Mouse (Mus musculus) lung, embryonic 16.5 days (tissue): ENCODE results near the gene Akr1b8. TPM values are rescaled to one million over a fixed set of nuclear protein-coding genes. Genes with fewer than 3 reads are reported as not detected.
"Not testable (repeated sequence)": the region's sequence is repeated elsewhere in the genome, so short reads cannot be mapped to it uniquely, and the experiment has no call there.

Experiments
- ATAC-seq: fragments of 200-750 bp; cut with Nextera tagmentation; 2 replicates; pipeline ENCODE4 v1.8.0; 2017; ENCODE audit warnings: low read depth, mild to moderate bottlenecking, moderate library complexity
- H3K27ac ChIP-seq: fragments of 300-500 bp; sonication (generic); 2 replicates; pipeline ENCODE4 v1.5.1; 2014; ENCODE audit warnings: mild to moderate bottlenecking, control low read depth, low read length
- H3K27me3 ChIP-seq: fragments of 300-500 bp; sonication (generic); 2 replicates; pipeline ENCODE4 v1.6.1; 2014; ENCODE audit warnings: low read depth, low read length, mixed read lengths; ENCODE audit not compliant: control insufficient read depth, insufficient read depth
- H3K36me3 ChIP-seq: fragments of 300-500 bp; sonication (generic); 2 replicates; pipeline ENCODE4 v1.6.1; 2014; ENCODE audit warnings: low read length; ENCODE audit not compliant: control insufficient read depth, insufficient read depth
- H3K4me1 ChIP-seq: fragments of 300-500 bp; sonication (generic); replicated peaks from 2 replicates; pipeline ENCODE4 v1.6.1; 2014; ENCODE audit warnings: low read length, mixed read lengths; ENCODE audit not compliant: control insufficient read depth, insufficient read depth
- H3K4me2 ChIP-seq: fragments of 300-500 bp; sonication (generic); 2 replicates; pipeline ENCODE4 v1.6.1; 2014; ENCODE audit warnings: low read depth, low read length, control low read depth
- H3K4me3 ChIP-seq: fragments of 300-500 bp; sonication (generic); 2 replicates; pipeline ENCODE4 v1.5.1; 2014; ENCODE audit warnings: mild to moderate bottlenecking, low read length, control low read depth
- H3K9ac ChIP-seq: fragments of 300-500 bp; sonication (generic); 2 replicates; pipeline ENCODE4 v1.6.1; 2014; ENCODE audit warnings: low read length, control low read depth
- H3K9me3 ChIP-seq: fragments of 300-500 bp; sonication (generic); 2 replicates; pipeline ENCODE4 v1.6.1; 2016; ENCODE audit warnings: low read length; ENCODE audit not compliant: control insufficient read depth
- WGBS: fragments of 180-500 bp; shearing (Covaris S2); extraction: QIAGEN DNeasy Blood & Tissue Kit; methylation state at CpG from one replicate; pipeline ENCODE4 v1.1.7; 2014; 5-methylcytosine and 5-hydroxymethylcytosine counted together
- polyA plus RNA-seq: library from polyadenylated mRNA; unstranded; fragments of >200 nt; fragmentation: Nextera tagmentation; extraction: Ambion mirVana; gene quantifications from 2 replicates; pipeline ENCODE4 v1.2.1, GENCODE M21; 2015

The Akr1b8 gene
- polyA plus RNA-seq, 1 experiment from 2014 or later = 7.5 TPM

- ATAC-seq = no peak
Measured at GRCm38 (mm10) chr6:34412688-34413087, 58.8 kb downstream of the Akr1b8 start.

GRCm38 (mm10) chr6:34413386-34413785, 59.5 kb downstream of the Akr1b8 start:
- H3K4me3 ChIP-seq, H3K27ac ChIP-seq, H3K9ac ChIP-seq, H3K9me3 ChIP-seq, ATAC-seq, H3K27me3 ChIP-seq, H3K4me2 ChIP-seq, H3K36me3 ChIP-seq, H3K4me1 ChIP-seq: not testable (repeated sequence)
- 29% methylated on average over 1 of the region's 1 CpGs for WGBS

More at GRCm38 (mm10) chr6:34412688-34413087, 58.8 kb downstream of the Akr1b8 start:
- H3K9me3 ChIP-seq = peaks cover 2% of the 10 kb centered on the region; the same call in 1 of the 2 replicates
- no peak overlapping the region for H3K4me2 ChIP-seq
- H3K27me3 ChIP-seq = no peaks in the 10 kb centered on the region
- no peaks in the 10 kb centered on the region for H3K4me1 ChIP-seq
- no peak overlapping the region for H3K9ac ChIP-seq
- H3K36me3 ChIP-seq = no peaks in the 10 kb centered on the region
- 76% methylated on average over 1 of the region's 1 CpGs for WGBS
- H3K27ac ChIP-seq = no peak overlapping the region
- H3K4me3 ChIP-seq = no peak overlapping the region

GRCm38 (mm10) chr6:34416521-34416920, 62.6 kb downstream of the Akr1b8 start:
- Histone ChIP-seq H3K27me3 (no peaks in the 10 kb centered on the region), H3K4me2 (no peak overlapping the region), H3K4me1 (no peaks in the 10 kb centered on the region), H3K36me3 (no peaks in the 10 kb centered on the region), H3K4me3 (no peak overlapping the region), H3K9me3 (no peaks in the 10 kb centered on the region), H3K9ac (no peak overlapping the region), H3K27ac (no peak overlapping the region)
- no peak for ATAC-seq
- 88% methylated on average over 2 of the region's 2 CpGs for WGBS

Other genes starting within 250 kb of the Akr1b8 start
- 58.7 and 60.1 TPM in 2 replicates for gene Slc35b4, start 177.0 kb upstream of the Akr1b8 start, polyA plus RNA-seq
- 120 and 122 TPM in 2 replicates for gene Akr1b3, start 36.6 kb upstream of the Akr1b8 start, polyA plus RNA-seq
- 25.3 and 28.2 TPM in 2 replicates for gene Akr1b10, start 30.1 kb downstream of the Akr1b8 start, polyA plus RNA-seq
- 0.38 TPM in 1 of 2 replicates, not detected in the other for gene Akr1b7, start 58.2 kb downstream of the Akr1b8 start, polyA plus RNA-seq
- 65.1 and 69.4 TPM in 2 replicates for gene Bpgm, start 122.1 kb downstream of the Akr1b8 start, polyA plus RNA-seq
- gene Cald1, start 244.4 kb downstream of the Akr1b8 start, polyA plus RNA-seq = 243 and 279 TPM in 2 replicates